Mouse (Mus musculus): ENCODE data around the gene Ear2. TPM values are rescaled to one million over a fixed set of nuclear protein-coding genes. Genes with fewer than 3 reads are reported as not detected.
"Not testable (repeated sequence)": the region's sequence is repeated elsewhere in the genome, so short reads cannot be mapped to it uniquely, and the experiment has no call there.

Ear2 gene
- polyA plus RNA-seq (2015; fragmentation: Nextera tagmentation; extraction: Ambion mirVana), result 1.5 and 2.1 TPM in 2 replicates

- H3K4me2 ChIP-seq; H3K27ac ChIP-seq; H3K9me3 ChIP-seq; H3K27me3 ChIP-seq (replicated peaks); H3K4me1 ChIP-seq; H3K9ac ChIP-seq; H3K36me3 ChIP-seq; ATAC-seq (ENCODE audit: insufficient read depth, low FRiP score, low read depth); H3K4me3 ChIP-seq (replicated peaks): not testable (repeated sequence)
- WGBS, result 76% methylated on average over 2 of the region's 2 CpGs
Measured at GRCm38 (mm10) chr14:44102354-44102753, at the start of gene Ear2. Gene Ear2 (plus strand): TSS chr14:44102654.

- H3K4me3 ChIP-seq (replicated peaks); H3K4me1 ChIP-seq; H3K27ac ChIP-seq; H3K27me3 ChIP-seq (replicated peaks); H3K4me2 ChIP-seq; ATAC-seq (ENCODE audit: insufficient read depth, low FRiP score, low read depth); H3K36me3 ChIP-seq; H3K9me3 ChIP-seq; H3K9ac ChIP-seq: not testable (repeated sequence)
- WGBS, result 76% methylated on average over 1 of the region's 1 CpGs
Measured at GRCm38 (mm10) chr14:44067879-44068278, 34.6 kb upstream of the Ear2 start.

GRCm38 (mm10) chr14:44070595-44070994 is 31.9 kb upstream of the Ear2 start:
- not testable (repeated sequence) for ATAC-seq (ENCODE audit: insufficient read depth, low FRiP score, low read depth); H3K4me1 ChIP-seq; H3K9ac ChIP-seq; H3K4me3 ChIP-seq (replicated peaks); H3K9me3 ChIP-seq; H3K4me2 ChIP-seq; H3K27me3 ChIP-seq (replicated peaks); H3K36me3 ChIP-seq; H3K27ac ChIP-seq
- 90% methylated on average over 2 of the region's 3 CpGs for WGBS

- WGBS, result 72% methylated on average over 5 of the region's 5 CpGs
Measured at GRCm38 (mm10) chr14:44077785-44078341, 24.6 kb upstream of the Ear2 start.

GRCm38 (mm10) chr14:44086588-44086987 is 15.9 kb upstream of the Ear2 start:
- ATAC-seq (ENCODE audit: insufficient read depth, low FRiP score, low read depth); H3K4me1 ChIP-seq; H3K4me3 ChIP-seq (replicated peaks); H3K27ac ChIP-seq; H3K9ac ChIP-seq; H3K9me3 ChIP-seq; H3K4me2 ChIP-seq; H3K36me3 ChIP-seq; H3K27me3 ChIP-seq (replicated peaks): not testable (repeated sequence)
- WGBS, result 83% methylated on average over 1 of the region's 1 CpGs

More at GRCm38 (mm10) chr14:44077785-44078341, 24.6 kb upstream of the Ear2 start:
- not testable (repeated sequence) for H3K27me3 ChIP-seq (replicated peaks); H3K27ac ChIP-seq; H3K9me3 ChIP-seq; H3K4me1 ChIP-seq; H3K4me3 ChIP-seq (replicated peaks); ATAC-seq (ENCODE audit: insufficient read depth, low FRiP score, low read depth); H3K9ac ChIP-seq; H3K36me3 ChIP-seq; H3K4me2 ChIP-seq

GRCm38 (mm10) chr14:44087535-44087934 is 14.9 kb upstream of the Ear2 start:
- H3K9ac ChIP-seq; H3K27me3 ChIP-seq (replicated peaks); H3K4me2 ChIP-seq; H3K36me3 ChIP-seq; H3K9me3 ChIP-seq; ATAC-seq (ENCODE audit: insufficient read depth, low FRiP score, low read depth); H3K27ac ChIP-seq; H3K4me3 ChIP-seq (replicated peaks); H3K4me1 ChIP-seq: not testable (repeated sequence)
- WGBS, result 62% methylated on average over 2 of the region's 2 CpGs

- H3K27me3 ChIP-seq (replicated peaks); H3K4me2 ChIP-seq; H3K4me1 ChIP-seq; H3K9me3 ChIP-seq; H3K27ac ChIP-seq; H3K9ac ChIP-seq; H3K4me3 ChIP-seq (replicated peaks); ATAC-seq (ENCODE audit: insufficient read depth, low FRiP score, low read depth); H3K36me3 ChIP-seq: not testable (repeated sequence)
- 50% methylated on average over 1 of the region's 1 CpGs for WGBS
Measured at GRCm38 (mm10) chr14:44091524-44091923, 10.9 kb upstream of the Ear2 start.

GRCm38 (mm10) chr14:44094445-44094844 is 8.0 kb upstream of the Ear2 start:
- not testable (repeated sequence) for H3K9me3 ChIP-seq; H3K36me3 ChIP-seq; H3K4me3 ChIP-seq (replicated peaks); H3K4me2 ChIP-seq; ATAC-seq (ENCODE audit: insufficient read depth, low FRiP score, low read depth); H3K9ac ChIP-seq; H3K4me1 ChIP-seq; H3K27ac ChIP-seq; H3K27me3 ChIP-seq (replicated peaks)
- 28% methylated on average over 5 of the region's 5 CpGs for WGBS

GRCm38 (mm10) chr14:44100030-44100429 is 2.4 kb upstream of the Ear2 start:
- not testable (repeated sequence) for H3K27ac ChIP-seq; H3K4me3 ChIP-seq (replicated peaks); H3K36me3 ChIP-seq; H3K9ac ChIP-seq; H3K4me2 ChIP-seq; ATAC-seq (ENCODE audit: insufficient read depth, low FRiP score, low read depth); H3K9me3 ChIP-seq; H3K27me3 ChIP-seq (replicated peaks); H3K4me1 ChIP-seq
- no CpG with 5 or more reads among the region's 1 CpGs for WGBS

GRCm38 (mm10) chr14:44110981-44111380 is 8.5 kb downstream of the Ear2 start:
- no peaks in the 10 kb centered on the region for H3K9me3 ChIP-seq
- ATAC-seq (ENCODE audit: insufficient read depth, low FRiP score, low read depth), result no peak

GRCm38 (mm10) chr14:44123551-44123950 is 21.1 kb downstream of the Ear2 start, which contains the start of gene Gm3327:
Gene Gm3327 (plus strand): TSS chr14:44123851.
- not testable (repeated sequence) for ATAC-seq (ENCODE audit: insufficient read depth, low FRiP score, low read depth); H3K27me3 ChIP-seq (replicated peaks); H3K9me3 ChIP-seq; H3K9ac ChIP-seq; H3K27ac ChIP-seq; H3K4me1 ChIP-seq; H3K4me3 ChIP-seq (replicated peaks); H3K4me2 ChIP-seq; H3K36me3 ChIP-seq
- WGBS, result 82% methylated on average over 4 of the region's 4 CpGs

More at GRCm38 (mm10) chr14:44110981-44111380, 8.5 kb downstream of the Ear2 start:
- H3K4me2 ChIP-seq, result no peak overlapping the region
- H3K27ac ChIP-seq, result no peak overlapping the region
- H3K36me3 ChIP-seq, result no peaks in the 10 kb centered on the region
- no peaks in the 10 kb centered on the region for H3K4me1 ChIP-seq
- no peaks in the 10 kb centered on the region for H3K27me3 ChIP-seq (replicated peaks)
- no peak overlapping the region for H3K9ac ChIP-seq
- no peak overlapping the region for H3K4me3 ChIP-seq (replicated peaks)

All from stomach, embryonic 15.5 days (tissue).